Mouse (Mus musculus) kidney, adult 2 months (tissue): ENCODE data around the gene Klhl21.

Experiments
- CTCF ChIP-seq: fragments of 200-500 bp; conservative IDR thresholded peaks from 2 replicates; pipeline ENCODE4 v1.5.1; 2011; ENCODE audit warnings: low read depth, mild to moderate bottlenecking, control low read depth, low read length, moderate library complexity, mixed read lengths; ENCODE audit not compliant: insufficient read depth, insufficient read length
- POLR2A ChIP-seq: fragments of 200-500 bp; IDR thresholded peaks from one replicate; pipeline ENCODE4 v1.6.1; 2011; ENCODE audit warnings: low read depth, low read length, control low read depth

- TF ChIP-seq POLR2A (no peak), CTCF (no peak)
These were observed 761 bp downstream of the Klhl21 start for GRCm38 (mm10) chr4:152009076-152010051.
